Mouse (Mus musculus) brain, adult 2 months (tissue): ENCODE measurements at regions not wholly inside any gene's neighbourhood (a gene's known extent, or its start where the extent isn't known, plus 50 kb on each side); places are given as distances from the start of the nearest gene placed in this dataset.
A peak's percentile ranks its signal among the peaks of the same experiment; 100 is the strongest.

ENCODE experiments used
- DNase-seq: peaks from one replicate; pipeline ENCODE4 v3.0.0; 2011; ENCODE audit warnings: low read depth, low spot score

GRCm38 (mm10) chr1:130309746-130310145 lies 113.1 kb downstream of the Cd55b start:
- no peak for DNase-seq

GRCm38 (mm10) chr1:130301828-130302386 lies 120.9 kb downstream of the Cd55b start:
- no peak for DNase-seq

- DNase-seq = no peak
These were observed 122.6 kb downstream of the Cd55b start for GRCm38 (mm10) chr1:130300065-130300815.

GRCm38 (mm10) chr1:130299641-130300040 lies 123.2 kb downstream of the Cd55b start:
- DNase-seq = no peak

GRCm38 (mm10) chr1:130299069-130299468 lies 123.7 kb downstream of the Cd55b start:
- DNase-seq = no peak

DNA sequence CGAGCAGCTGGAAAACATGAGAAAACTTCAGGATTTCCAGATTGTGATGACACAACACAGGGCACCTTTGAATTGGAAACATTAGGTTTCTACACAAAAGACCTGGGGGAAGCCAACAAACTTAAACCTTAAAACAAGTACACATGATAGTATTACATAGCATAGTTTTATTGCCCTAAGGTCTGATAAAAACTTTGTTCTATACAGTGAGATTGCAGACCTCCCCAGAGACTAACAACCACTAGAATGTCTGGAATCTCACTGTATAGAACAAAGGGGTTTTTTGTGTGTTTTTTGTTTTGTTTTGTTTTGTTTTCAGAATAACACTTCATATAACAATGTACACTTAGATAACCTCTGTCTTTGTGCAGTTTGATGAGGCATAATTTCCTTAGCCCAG lies 124.2 kb downstream of the Cd55b start:
- no peak for DNase-seq

DNA sequence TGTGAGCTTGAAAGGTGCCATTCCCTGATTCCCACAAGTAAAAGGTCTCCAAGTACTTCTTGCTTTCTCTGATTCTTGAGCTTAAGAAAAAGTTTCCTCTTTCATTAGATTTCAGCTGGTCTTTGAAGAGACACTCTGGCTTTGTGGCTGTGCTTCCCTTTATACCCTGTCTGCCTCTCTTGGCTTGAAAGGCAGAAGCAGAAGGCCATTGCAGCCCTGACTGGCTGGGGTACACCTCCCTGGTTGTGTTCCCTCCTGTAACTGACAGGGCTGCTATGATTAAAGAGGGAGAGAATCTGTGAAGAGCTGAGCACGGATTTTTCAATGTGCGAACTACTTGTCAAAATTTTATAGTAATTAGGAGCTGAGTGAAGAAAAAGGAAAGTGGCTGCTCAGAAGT lies 125.3 kb downstream of the Cd55b start:
- no peak for DNase-seq

DNA sequence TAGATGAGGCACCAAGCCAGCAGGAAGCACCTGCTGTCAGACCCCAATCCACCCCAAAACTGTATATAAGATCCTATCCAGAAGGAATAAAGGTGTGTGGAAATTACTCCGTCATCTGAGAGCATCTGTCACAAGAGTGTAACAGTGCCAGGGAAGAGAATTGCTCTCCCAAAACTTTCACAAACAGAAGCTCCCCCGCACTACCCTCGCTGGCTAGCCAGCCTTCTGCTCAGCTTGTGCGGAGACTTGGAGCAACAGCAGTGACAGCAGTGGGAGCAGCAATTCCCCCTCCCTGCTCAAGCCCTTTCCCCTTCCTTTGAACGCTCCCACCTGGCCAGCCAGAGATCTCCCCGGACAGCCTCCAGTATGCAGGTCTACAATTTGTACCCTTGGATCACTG lies 136.9 kb downstream of the Cd55b start:
- peak; percentile 38 for DNase-seq

- DNase-seq = no peak
These were observed 140.7 kb downstream of the Cd55b start for GRCm38 (mm10) chr1:130282153-130282552.

GRCm38 (mm10) chr1:130279180-130279579 lies 143.6 kb downstream of the Cd55b start:
- DNase-seq = no peak

DNA sequence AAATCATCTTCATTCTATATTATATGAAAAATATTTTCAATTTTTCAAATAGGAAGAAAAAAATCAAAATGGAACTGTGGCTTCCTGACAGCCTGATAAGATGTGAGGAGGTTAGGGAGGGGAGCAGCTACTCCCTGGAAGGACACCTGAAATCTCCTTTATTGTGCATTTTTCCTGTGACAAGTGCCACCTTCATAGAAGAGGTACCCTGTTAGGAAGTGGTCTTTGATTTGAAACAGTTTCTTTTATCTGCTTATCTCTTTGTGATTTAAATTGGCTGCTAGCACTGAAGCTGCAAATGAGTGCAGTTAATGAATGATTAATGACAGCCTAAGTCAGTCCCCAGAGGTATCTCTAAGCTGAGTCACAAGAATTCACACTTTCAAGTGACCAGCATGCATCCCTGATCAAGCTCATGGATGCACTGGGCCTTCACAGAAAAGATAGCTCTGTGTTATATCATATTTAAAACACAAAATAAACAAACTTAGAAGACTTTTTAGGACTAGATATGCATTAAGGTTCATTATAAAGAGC lies 144.7 kb downstream of the Cd55b start:
- no peak for DNase-seq

- no peak for DNase-seq
These were observed 145.9 kb downstream of the Cd55b start for GRCm38 (mm10) chr1:130276885-130277284.

- DNase-seq = no peak
These were observed 146.8 kb downstream of the Cd55b start for GRCm38 (mm10) chr1:130276005-130276404.

DNA sequence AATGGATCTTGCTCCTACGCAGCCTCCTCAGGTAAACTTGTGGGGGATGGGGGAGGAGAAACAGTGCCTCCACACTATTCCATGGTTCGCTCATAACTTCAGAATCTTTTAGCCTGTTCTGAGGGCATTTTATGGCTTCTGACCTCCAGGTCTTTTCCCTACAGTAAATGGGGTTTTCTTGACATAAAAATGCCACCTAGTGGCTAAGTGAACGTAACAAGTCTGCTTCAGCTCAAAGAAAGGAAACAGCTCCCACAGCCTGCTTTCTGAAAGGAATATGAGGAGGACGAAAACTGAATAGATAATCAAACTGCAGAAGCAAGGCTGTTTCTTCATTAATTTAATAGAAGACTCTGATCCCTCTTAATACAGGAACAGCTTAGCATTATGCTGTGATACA lies 148.3 kb downstream of the Cd55b start:
- peak; percentile 37 for DNase-seq

GRCm38 (mm10) chr1:130270457-130270856 lies 152.4 kb downstream of the Cd55b start:
- no peak for DNase-seq
